Mouse (Mus musculus) testis, adult 2 months (tissue): ENCODE results near the gene Gm17571.

Experiments
- CTCF ChIP-seq: fragments of 200-500 bp; IDR thresholded peaks from 2 replicates; pipeline ENCODE4 v1.5.1; 2012; ENCODE audit warnings: low read depth, mild to moderate bottlenecking, inconsistent platforms, low read length, moderate library complexity; ENCODE audit not compliant: control insufficient read depth, insufficient read depth, insufficient replicate concordance
- POLR2A ChIP-seq: fragments of 200-500 bp; IDR thresholded peaks from 2 replicates; pipeline ENCODE4 v1.6.1; 2012; ENCODE audit warnings: low read depth, mild to moderate bottlenecking, inconsistent platforms, low read length, moderate library complexity; ENCODE audit not compliant: control insufficient read depth

DNA sequence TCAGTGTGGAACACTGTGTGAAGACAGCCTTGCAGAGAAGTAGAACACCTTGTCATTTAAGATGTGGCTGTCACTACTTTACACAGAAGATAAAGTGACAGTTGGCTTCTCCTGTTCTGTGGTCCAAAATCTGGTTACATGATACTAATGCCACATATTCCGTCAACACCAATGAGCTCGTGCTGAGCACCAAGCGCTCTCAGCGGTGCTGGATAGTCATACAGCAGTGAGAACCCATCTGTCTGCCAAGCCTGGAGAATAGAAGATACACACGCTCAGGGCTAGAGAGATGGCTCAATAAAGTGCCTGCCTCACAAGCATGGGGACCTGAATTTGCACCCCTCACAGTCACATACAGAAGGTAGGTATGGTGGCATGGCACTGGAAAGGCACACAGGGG, 28.4 kb upstream of the Gm17571 start:
- TF ChIP-seq POLR2A = no peak
- no peak for TF ChIP-seq CTCF
